Mouse (Mus musculus) embryonic facial prominence, embryonic 12.5 days (tissue): ENCODE data around the gene Nfil3. TPM values are rescaled to one million over a fixed set of nuclear protein-coding genes. Genes with fewer than 3 reads are reported as not detected.

Experiments
- ATAC-seq: fragments of 200-750 bp; cut with Nextera tagmentation; 2 replicates; pipeline ENCODE4 v1.8.0; 2017; ENCODE audit not compliant: insufficient number of reproducible peaks, insufficient read depth, low FRiP score, low TSS enrichment
- H3K27ac ChIP-seq: fragments of 300-500 bp; sonication (generic); 2 replicates; pipeline ENCODE4 v1.5.1; 2016; ENCODE audit warnings: mild to moderate bottlenecking
- H3K27me3 ChIP-seq: fragments of 300-500 bp; sonication (generic); 2 replicates; pipeline ENCODE4 v1.6.1; 2016; ENCODE audit warnings: mild to moderate bottlenecking, moderate library complexity
- H3K36me3 ChIP-seq: fragments of 300-500 bp; sonication (generic); 2 replicates; pipeline ENCODE4 v1.6.1; 2016; ENCODE audit warnings: mild to moderate bottlenecking
- H3K4me1 ChIP-seq: fragments of 300-500 bp; sonication (generic); 2 replicates; pipeline ENCODE4 v1.6.1; 2016
- H3K4me2 ChIP-seq: fragments of 300-500 bp; sonication (generic); replicated peaks from 2 replicates; pipeline ENCODE4 v1.6.1; 2016; ENCODE audit warnings: mild to moderate bottlenecking, moderate library complexity
- H3K4me3 ChIP-seq: fragments of 300-500 bp; sonication (generic); 2 replicates; pipeline ENCODE4 v1.5.1; 2016; ENCODE audit warnings: mild to moderate bottlenecking
- H3K9ac ChIP-seq: fragments of 300-500 bp; sonication (generic); 2 replicates; pipeline ENCODE4 v1.6.1; 2016; ENCODE audit warnings: mild to moderate bottlenecking, moderate library complexity
- H3K9me3 ChIP-seq: fragments of 300-500 bp; sonication (generic); 2 replicates; pipeline ENCODE4 v1.6.1; 2016; ENCODE audit warnings: mild to moderate bottlenecking, moderate library complexity
- WGBS: fragments of 180-500 bp; shearing (Covaris S2); methylation state at CpG from one replicate; pipeline ENCODE4 v1.1.7; 2016; 5-methylcytosine and 5-hydroxymethylcytosine counted together
- polyA plus RNA-seq: library from polyadenylated mRNA; unstranded; fragments of >200 nt; fragmentation: Nextera tagmentation; extraction: Ambion mirVana; gene quantifications from 2 replicates; pipeline ENCODE4 v1.2.1, GENCODE M21; 2016

The Nfil3 gene
- polyA plus RNA-seq, result 30.3 and 30.8 TPM in 2 replicates

DNA sequence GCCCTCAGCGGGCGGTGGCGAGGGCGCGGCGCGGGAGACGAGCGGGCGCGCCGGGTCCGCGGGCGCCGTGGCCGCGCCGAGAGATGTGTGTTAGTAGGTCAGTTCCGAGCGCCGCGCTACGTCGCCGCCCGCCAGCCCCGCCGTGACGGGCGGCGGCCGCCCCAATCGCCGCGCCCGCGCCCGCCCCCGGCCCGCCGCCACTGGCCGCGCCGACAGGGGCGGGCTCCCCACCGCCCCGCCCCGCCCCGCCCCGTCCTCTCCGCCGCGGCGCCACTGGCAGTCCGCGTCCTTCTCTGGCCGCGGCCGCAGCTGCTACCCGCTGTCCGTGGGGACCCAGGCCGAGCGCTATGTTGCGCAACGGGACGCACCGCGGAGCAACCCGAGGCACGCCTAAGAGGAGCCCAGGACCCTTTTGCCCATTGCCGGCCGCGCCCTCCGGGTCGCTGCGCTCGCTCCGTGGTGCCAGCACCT is at the start of gene Nfil3:
Nfil3 (minus strand) TSS at position 123 of the 471 bp plus-strand sequence.
- no peaks in the 10 kb centered on the region for H3K27me3 ChIP-seq
- peak within 1 kb of the TSS; percentile 85 for H3K4me3 ChIP-seq
- H3K27ac ChIP-seq, result peak within 1 kb of the TSS; percentile 93
- peaks cover 30% of the 10 kb centered on the region for H3K4me1 ChIP-seq
- peak within 1 kb of the TSS; percentile 98 for H3K4me2 ChIP-seq
- under 1% methylated on average over 57 of the region's 79 CpGs for WGBS
- no peaks in the 10 kb centered on the region for H3K36me3 ChIP-seq
- ATAC-seq, result peak; percentile 76
- H3K9ac ChIP-seq, result peak within 1 kb of the TSS; percentile 87
- H3K9me3 ChIP-seq, result no peaks in the 10 kb centered on the region

DNA sequence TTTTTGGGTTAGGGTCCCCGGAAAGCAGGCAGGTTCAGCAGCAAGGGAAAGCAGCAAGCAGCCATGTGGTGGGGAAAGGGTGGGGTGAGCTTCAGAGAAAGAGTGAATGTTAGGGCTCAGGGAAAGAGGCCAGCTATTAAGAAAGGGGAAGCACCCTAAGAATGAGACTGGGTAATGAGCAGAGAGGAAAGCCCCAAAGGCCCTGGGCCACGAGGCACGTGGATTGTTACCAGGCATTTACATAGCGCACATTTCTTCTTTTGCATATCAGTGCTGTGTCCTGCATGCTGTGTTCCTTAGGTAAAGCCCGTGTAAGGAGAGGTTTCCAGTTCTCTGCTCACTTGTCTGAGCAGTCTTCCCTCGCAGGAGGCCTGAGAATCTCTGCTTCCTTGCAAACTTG is 43.4 kb upstream of the Nfil3 start:
- no peak overlapping the region for H3K9ac ChIP-seq
- WGBS, result 48% methylated on average over 6 of the region's 6 CpGs
- no peak overlapping the region for H3K4me3 ChIP-seq
- H3K9me3 ChIP-seq, result no peaks in the 10 kb centered on the region
- no peaks in the 10 kb centered on the region for H3K36me3 ChIP-seq
- no peaks in the 10 kb centered on the region for H3K27me3 ChIP-seq
- no peak for ATAC-seq
- H3K4me1 ChIP-seq, result no peaks in the 10 kb centered on the region
- no peak overlapping the region for H3K27ac ChIP-seq
- H3K4me2 ChIP-seq, result no peak overlapping the region

DNA sequence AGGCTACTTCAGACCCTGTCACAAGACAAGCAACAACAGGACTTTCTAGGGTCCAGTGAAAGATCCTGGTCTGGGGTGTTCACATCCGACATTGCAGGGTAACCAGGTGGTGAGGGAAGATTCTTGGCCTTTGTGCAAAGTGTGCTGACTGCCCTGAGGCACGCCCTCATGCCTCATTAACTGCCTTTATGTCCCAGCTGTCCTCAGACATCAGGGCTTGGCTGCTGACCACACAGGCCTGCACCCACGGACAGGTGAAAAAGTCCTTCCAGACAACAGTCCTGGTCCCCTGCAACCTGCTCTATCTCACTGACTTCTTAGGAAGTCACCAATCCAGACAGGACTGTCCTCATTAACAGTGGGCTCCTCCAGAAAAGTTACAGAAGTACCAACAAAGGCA is 39.4 kb upstream of the Nfil3 start:
- Histone ChIP-seq H3K27me3 (no peaks in the 10 kb centered on the region), H3K36me3 (no peaks in the 10 kb centered on the region), H3K4me2 (no peak overlapping the region), H3K9me3 (no peaks in the 10 kb centered on the region), H3K4me1 (no peaks in the 10 kb centered on the region; the same call in 1 of the 2 replicates), H3K4me3 (no peak overlapping the region), H3K9ac (no peak overlapping the region), H3K27ac (no peak overlapping the region)
- ATAC-seq, result no peak
- WGBS, result 77% methylated on average over 3 of the region's 3 CpGs

- no peak overlapping the region for H3K9ac ChIP-seq
- no peaks in the 10 kb centered on the region for H3K9me3 ChIP-seq
- no peaks in the 10 kb centered on the region for H3K27me3 ChIP-seq
- H3K27ac ChIP-seq, result no peak overlapping the region
- H3K4me1 ChIP-seq, result no peaks in the 10 kb centered on the region; the same call in 1 of the 2 replicates
- H3K4me3 ChIP-seq, result no peak overlapping the region
- 0 out of 2 replicates have a peak, but pooled peaks have one; percentile 15 for ATAC-seq
- 76% methylated on average over 6 of the region's 9 CpGs for WGBS
- no peaks in the 10 kb centered on the region for H3K36me3 ChIP-seq
- H3K4me2 ChIP-seq, result no peak overlapping the region
These were observed 38.7 kb upstream of the Nfil3 start for GRCm38 (mm10) chr13:53019532-53019931.

DNA sequence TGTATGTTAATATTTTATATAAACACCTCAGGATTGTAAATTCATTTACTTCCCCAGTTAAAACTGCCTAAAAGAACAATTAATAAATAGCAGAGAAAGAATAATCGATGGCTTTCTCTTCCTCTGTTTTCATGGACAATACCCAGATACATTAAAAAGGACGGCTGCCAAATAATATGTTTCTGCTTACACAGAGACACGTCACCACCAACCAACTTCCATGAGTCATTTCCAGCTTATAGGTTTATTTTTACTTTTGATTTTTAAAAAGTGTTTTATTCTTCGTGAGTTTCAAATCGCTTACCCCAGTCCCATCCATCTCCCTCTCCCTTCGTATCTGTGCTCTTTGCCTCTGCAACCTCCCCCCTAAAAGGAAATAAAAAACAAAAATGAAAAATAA is 38.1 kb upstream of the Nfil3 start:
- Histone ChIP-seq H3K27me3 (no peaks in the 10 kb centered on the region), H3K9me3 (no peaks in the 10 kb centered on the region), H3K27ac (no peak overlapping the region), H3K9ac (no peak overlapping the region), H3K36me3 (no peaks in the 10 kb centered on the region), H3K4me2 (no peak overlapping the region), H3K4me1 (no peaks in the 10 kb centered on the region; the same call in 1 of the 2 replicates), H3K4me3 (no peak overlapping the region)
- WGBS, result 94% methylated on average over 6 of the region's 6 CpGs
- ATAC-seq, result no peak

DNA sequence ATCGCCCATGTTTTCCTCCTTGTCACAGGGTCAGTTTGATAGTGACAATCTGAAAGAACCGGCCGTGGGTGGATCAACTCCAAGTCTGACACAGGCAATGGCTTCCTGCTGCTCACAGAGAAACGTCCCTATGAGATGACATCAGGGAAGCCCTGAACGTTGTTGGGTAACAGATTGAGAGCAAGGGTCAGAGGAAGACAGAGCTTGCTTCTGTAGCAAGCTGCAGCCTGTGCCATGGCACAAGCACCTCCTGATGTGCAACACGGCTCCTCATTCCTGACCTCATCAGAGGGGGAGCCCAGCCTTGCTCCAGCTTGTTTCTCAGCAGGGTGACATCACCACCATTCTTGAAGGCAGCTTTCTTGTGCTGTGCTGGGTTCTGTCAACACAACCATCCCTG is 37.1 kb upstream of the Nfil3 start:
- ATAC-seq, result no peak
- 68% methylated on average over 6 of the region's 6 CpGs for WGBS
- Histone ChIP-seq H3K27ac (no peak overlapping the region), H3K27me3 (no peaks in the 10 kb centered on the region), H3K4me2 (no peak overlapping the region), H3K9ac (no peak overlapping the region), H3K4me1 (no peaks in the 10 kb centered on the region; the same call in 1 of the 2 replicates), H3K4me3 (no peak overlapping the region), H3K9me3 (no peaks in the 10 kb centered on the region), H3K36me3 (no peaks in the 10 kb centered on the region)

- 55% methylated on average over 6 of the region's 6 CpGs for WGBS
- Histone ChIP-seq H3K36me3 (no peaks in the 10 kb centered on the region), H3K27me3 (no peaks in the 10 kb centered on the region), H3K9me3 (no peaks in the 10 kb centered on the region), H3K4me3 (no peak overlapping the region), H3K27ac (no peak overlapping the region), H3K4me2 (no peak overlapping the region), H3K4me1 (peaks cover 2% of the 10 kb centered on the region), H3K9ac (no peak overlapping the region)
- ATAC-seq, result no peak
These were observed 36.2 kb upstream of the Nfil3 start for GRCm38 (mm10) chr13:53017117-53017516.

DNA sequence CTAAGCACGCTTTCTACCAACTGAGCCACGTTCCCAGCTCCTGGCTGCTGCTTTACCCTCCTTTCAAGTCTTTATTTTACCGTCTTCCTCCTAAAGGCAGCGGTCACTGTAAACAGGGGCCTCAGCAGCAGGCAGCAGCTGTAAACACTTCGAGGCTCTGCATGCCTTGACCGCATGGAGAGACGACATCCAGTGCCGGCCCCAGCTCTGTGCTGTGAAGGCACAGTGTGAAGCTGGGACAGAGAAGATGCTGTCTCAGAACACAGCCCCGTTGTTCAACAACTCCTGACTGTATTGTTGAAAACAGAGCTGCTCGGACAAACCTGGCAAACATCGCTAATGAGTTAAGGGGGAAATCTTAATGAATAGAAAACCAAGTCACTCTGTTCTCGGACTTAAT is 30.6 kb upstream of the Nfil3 start:
- peak overlapping the region; percentile 33 for H3K4me2 ChIP-seq
- H3K4me3 ChIP-seq, result no peak overlapping the region
- peaks cover 12% of the 10 kb centered on the region for H3K4me1 ChIP-seq
- no peaks in the 10 kb centered on the region for H3K27me3 ChIP-seq
- no peaks in the 10 kb centered on the region for H3K36me3 ChIP-seq
- H3K9ac ChIP-seq, result no peak overlapping the region
- ATAC-seq, result no peak
- no peak overlapping the region for H3K27ac ChIP-seq
- WGBS, result 6% methylated on average over 12 of the region's 12 CpGs
- no peaks in the 10 kb centered on the region for H3K9me3 ChIP-seq

DNA sequence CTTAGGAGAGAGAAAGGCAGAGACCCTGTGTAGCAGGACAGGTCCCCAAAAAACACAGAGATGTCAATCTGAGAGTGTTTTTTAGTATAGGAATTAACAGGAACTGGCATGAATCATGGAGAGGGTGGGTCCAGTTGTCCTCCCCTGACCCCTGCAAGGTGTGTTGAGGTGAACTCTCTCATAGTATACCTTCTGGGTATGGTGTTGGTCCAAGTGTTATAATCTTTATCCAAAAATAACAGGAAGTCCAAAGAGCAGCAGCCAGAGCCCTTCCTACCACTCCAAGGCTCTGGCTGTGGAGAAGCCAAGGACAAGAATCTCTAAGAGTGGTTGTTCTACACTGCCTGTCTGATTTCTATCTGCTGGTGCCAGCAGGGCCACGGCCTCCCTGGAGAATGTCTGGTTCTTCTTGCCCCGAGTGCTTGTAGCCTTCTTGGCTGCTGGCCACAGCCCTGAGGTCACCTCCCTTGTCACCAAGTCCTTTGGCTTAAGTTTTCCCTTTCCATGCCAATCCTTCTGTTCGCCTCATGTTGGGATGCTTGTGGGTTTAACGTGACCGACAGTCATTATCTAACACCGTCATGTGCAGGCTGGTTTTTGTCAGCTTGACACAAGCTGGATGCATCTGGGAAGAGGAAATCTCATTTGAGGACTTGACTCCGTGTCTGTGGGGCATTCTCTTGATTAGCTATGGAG is 27.8 kb upstream of the Nfil3 start:
- WGBS, result 72% methylated on average over 7 of the region's 7 CpGs
- H3K9ac ChIP-seq, result no peak overlapping the region
- no peaks in the 10 kb centered on the region for H3K9me3 ChIP-seq
- peaks cover 12% of the 10 kb centered on the region for H3K4me1 ChIP-seq
- H3K4me2 ChIP-seq, result no peak overlapping the region
- no peaks in the 10 kb centered on the region for H3K36me3 ChIP-seq
- H3K27me3 ChIP-seq, result no peaks in the 10 kb centered on the region
- no peak overlapping the region for H3K4me3 ChIP-seq
- H3K27ac ChIP-seq, result no peak overlapping the region
- no peak for ATAC-seq

DNA sequence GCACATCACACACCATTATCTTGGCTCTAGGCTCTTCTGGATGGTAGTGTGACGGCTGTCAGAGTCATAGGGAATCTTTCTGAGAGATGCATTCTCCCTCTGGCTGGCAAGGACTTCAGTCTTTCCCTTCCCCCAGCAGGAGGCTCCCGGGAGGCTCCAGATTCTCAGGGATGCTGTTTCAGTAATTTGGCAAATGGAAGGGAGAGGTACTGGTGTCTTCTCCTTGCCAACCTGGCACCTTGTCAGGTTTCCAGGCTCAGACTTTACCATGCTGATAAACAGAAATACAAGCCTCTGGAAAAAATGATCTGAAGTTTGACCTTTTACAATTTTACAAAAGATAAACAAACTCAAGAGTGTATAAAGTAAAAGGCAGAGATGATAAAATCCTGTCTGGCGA is 26.9 kb upstream of the Nfil3 start:
- no peaks in the 10 kb centered on the region for H3K27me3 ChIP-seq
- H3K27ac ChIP-seq, result no peak overlapping the region
- H3K4me2 ChIP-seq, result no peak overlapping the region
- no peaks in the 10 kb centered on the region for H3K36me3 ChIP-seq
- peaks cover 12% of the 10 kb centered on the region for H3K4me1 ChIP-seq
- ATAC-seq, result no peak
- no peaks in the 10 kb centered on the region for H3K9me3 ChIP-seq
- no peak overlapping the region for H3K9ac ChIP-seq
- no peak overlapping the region for H3K4me3 ChIP-seq
- 67% methylated on average over 3 of the region's 3 CpGs for WGBS

DNA sequence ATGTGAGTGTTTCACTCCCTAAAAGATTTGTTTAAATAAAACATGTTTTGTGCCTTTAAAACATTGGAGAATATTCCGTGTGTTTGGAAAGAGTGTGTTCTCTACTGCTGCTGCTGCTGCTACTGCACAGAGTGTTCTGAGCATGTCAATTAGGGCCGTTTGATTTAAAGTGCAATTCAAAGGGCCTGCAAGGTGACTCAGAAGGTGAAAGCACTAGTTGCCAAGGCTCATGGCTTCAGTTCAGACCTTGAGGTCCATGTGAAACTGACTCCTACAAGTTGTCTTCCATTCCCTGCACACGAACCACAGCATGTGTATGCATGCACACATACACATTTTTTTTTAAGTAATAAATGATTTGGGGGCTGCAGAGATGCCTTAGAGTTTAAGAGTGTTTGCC is 22.4 kb upstream of the Nfil3 start:
- H3K9me3 ChIP-seq, result no peaks in the 10 kb centered on the region
- H3K4me1 ChIP-seq, result no peaks in the 10 kb centered on the region
- H3K4me3 ChIP-seq, result no peak overlapping the region
- no peak overlapping the region for H3K4me2 ChIP-seq
- H3K36me3 ChIP-seq, result no peaks in the 10 kb centered on the region
- no peak overlapping the region for H3K9ac ChIP-seq
- ATAC-seq, result no peak
- H3K27ac ChIP-seq, result no peak overlapping the region
- H3K27me3 ChIP-seq, result no peaks in the 10 kb centered on the region
- 61% methylated on average over 3 of the region's 3 CpGs for WGBS

- H3K27me3 ChIP-seq, result no peaks in the 10 kb centered on the region
- 80% methylated on average over 2 of the region's 2 CpGs for WGBS
- H3K27ac ChIP-seq, result no peak overlapping the region
- no peaks in the 10 kb centered on the region for H3K9me3 ChIP-seq
- ATAC-seq, result no peak
- no peak overlapping the region for H3K4me3 ChIP-seq
- no peaks in the 10 kb centered on the region for H3K4me1 ChIP-seq
- H3K4me2 ChIP-seq, result no peak overlapping the region
- no peaks in the 10 kb centered on the region for H3K36me3 ChIP-seq
- no peak overlapping the region for H3K9ac ChIP-seq
These were observed 20.6 kb upstream of the Nfil3 start for GRCm38 (mm10) chr13:53001511-53001935.
